In the genomic region with DNA sequence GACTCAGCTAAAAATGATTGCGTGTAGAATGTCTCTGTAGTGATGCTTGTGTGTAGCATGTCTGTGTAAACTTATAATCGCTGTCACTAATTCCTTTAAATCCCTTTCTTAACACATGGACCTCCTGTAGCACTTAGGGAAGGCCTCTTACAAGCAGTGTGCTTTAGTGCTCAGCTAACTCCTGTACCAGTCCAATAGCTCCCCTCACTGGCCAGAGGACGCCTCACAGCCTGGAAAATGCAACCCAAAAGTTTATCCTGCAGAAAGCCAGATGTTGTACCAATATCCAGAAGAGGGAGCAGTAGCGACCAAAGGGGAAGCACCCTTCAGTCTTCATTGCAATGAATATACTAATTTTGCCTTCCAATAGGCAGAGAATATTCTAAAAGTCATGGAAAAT, we compare ENCODE assay signal across 9 mouse cellular contexts. TPM values are rescaled to one million over a fixed set of nuclear protein-coding genes. Genes with fewer than 3 reads are reported as not detected.
DNase-seq lines count a peak whose midpoint lies in the region; ATAC-seq and TF ChIP-seq lines count a peak whose summit lies in the region.
"Had no signal": no experiment of that assay in that cellular context is flagged by ENCODE, and none has a peak within 500 bp of the region (broad histone marks: within the 10 kb centered on the region; RNA-seq: fewer than 3 reads in every experiment).

No protein-coding gene starts in this region.

- H3K79me2 ChIP-seq in heart, adult 2 months (replicated peaks; ENCODE audit: control insufficient read depth, insufficient read depth, low read length), result no peaks in the 10 kb centered on the region

- TF ChIP-seq POLR2A in heart, adult 2 months (IDR thresholded peaks at IDR 0.05; ENCODE audit: insufficient read depth, low read depth, low read length), result no peak

- peak; percentile 72 for TF ChIP-seq CTCF in heart, adult 2 months (IDR thresholded peaks at IDR 0.05)

- no peaks in the 10 kb centered on the region for H3K27me3 ChIP-seq in heart, adult 2 months (ENCODE audit: control insufficient read depth, insufficient read depth, low read length)
- no peaks in the 10 kb centered on the region for H3K27me3 ChIP-seq in heart, embryonic 11.5 days (ENCODE audit: control insufficient read depth, insufficient read depth, low read length)
- H3K27me3 ChIP-seq: lung, embryonic 15.5 days had no signal

- H3K9me3 ChIP-seq in heart, embryonic 11.5 days (replicated peaks; ENCODE audit: control insufficient read depth, low read length), result no peaks in the 10 kb centered on the region
- H3K9me3 ChIP-seq: lung, embryonic 15.5 days had no signal

- H3K4me1 ChIP-seq in heart, adult 2 months (ENCODE audit: control insufficient read depth, insufficient read depth, low read length), result no peaks in the 10 kb centered on the region
- no peaks in the 10 kb centered on the region for H3K4me1 ChIP-seq in heart, embryonic 11.5 days (ENCODE audit: control insufficient read depth, insufficient read depth, low read length)
- H3K4me1 ChIP-seq: lung, embryonic 15.5 days had no signal

- H3K36me3 ChIP-seq in heart, adult 2 months (ENCODE audit: control insufficient read depth, insufficient read depth, low read length), result no peaks in the 10 kb centered on the region
- peaks cover 17% of the 10 kb centered on the region for H3K36me3 ChIP-seq in heart, embryonic 11.5 days (ENCODE audit: control insufficient read depth, insufficient read depth, low read length)

- no peak overlapping the region for H3K27ac ChIP-seq in heart, adult 2 months
- H3K27ac ChIP-seq in heart, embryonic 11.5 days (ENCODE audit: low read depth, low read length), result no peak overlapping the region
- H3K27ac ChIP-seq: lung, embryonic 15.5 days had no signal

- intact Hi-C loops in heart, adult 2 months (cut with DNase I), result loop anchor here (10.0 kb wide), 1 partner anchor 143 kb away; no protein-coding TSS in a partner anchor

- H3K9ac ChIP-seq in heart, adult 2 months (ENCODE audit: low read depth, low read length), result no peak overlapping the region
- H3K9ac ChIP-seq in heart, embryonic 11.5 days (ENCODE audit: low read depth, low read length), result no peak overlapping the region
- H3K9ac ChIP-seq: lung, embryonic 15.5 days had no signal

- H3K4me3 ChIP-seq in heart, adult 2 months, result no peak overlapping the region
- H3K4me3 ChIP-seq in heart, embryonic 11.5 days (ENCODE audit: low read depth, low read length), result no peak overlapping the region
- H3K4me3 ChIP-seq: lung, embryonic 15.5 days had no signal

- TF ChIP-seq EP300 in heart, adult 2 months (IDR thresholded peaks at IDR 0.05; ENCODE audit: insufficient read depth, low read depth, low read length), result 0 out of 2 replicates have a peak, but pooled peaks have one; percentile 23

- no peak for ATAC-seq in heart, embryonic 11.5 days (replicated peaks; ENCODE audit: insufficient number of reproducible peaks, low FRiP score, low TSS enrichment)

- DNase-seq in heart, adult 2 months, result peak in 1 of 2 experiments; percentile 30
- peak; percentile 44 for DNase-seq in CD4-positive, CD25-positive, alpha-beta regulatory T cell, adult 2 months (ENCODE audit: low read depth, low spot score)
- DNase-seq in adrenal gland, adult 8-10 months, result peak; percentile 20
- peak; percentile 54 for DNase-seq in gastrocnemius, postnatal 10 days
- DNase-seq in layer of hippocampus, adult 8-10 months (ENCODE audit: low spot score in 2 of 2), result peak; percentile 31 to 41
- DNase-seq in mesoderm, embryonic 11.5 days (ENCODE audit: low read depth, low spot score), result peak; percentile 56
- no peak for DNase-seq in urinary bladder, adult 18-20 months (ENCODE audit: low spot score in 2 of 2)

- H3K4me2 ChIP-seq in heart, embryonic 11.5 days, result no peak overlapping the region
- H3K4me2 ChIP-seq: lung, embryonic 15.5 days had no signal

- 84% methylated on average over 4 of the region's 4 CpGs for WGBS in heart, adult 2 months
- 78% methylated on average over 4 of the region's 4 CpGs for WGBS in heart, embryonic 11.5 days (ENCODE audit: insufficient replicate concordance)

RNA-seq across cellular contexts. Expression of gene Glrx3, which starts 30.8 kb away (rescaled TPM):
- 100 to 1,000 TPM; 123 to 147 TPM for total RNA-seq in heart, adult 2 months (2021)
- 86.0 and 94.9 TPM in 2 replicates for polyA plus RNA-seq in heart, adult 2 months (2012; rRNA removed)
- polyA plus RNA-seq in heart, embryonic 11.5 days (2014; fragmentation: Nextera tagmentation; extraction: Ambion mirVana), result 202 and 211 TPM in 2 replicates
- total RNA-seq in adrenal gland, adult 8-10 months (2022), result 100 to 1,000 TPM in 1 of 4 experiments, 10 to 100 TPM in 3; 81.5 to 105 (median 87.5) TPM
- total RNA-seq in gastrocnemius, postnatal 10 days (2021), result 10 to 100 TPM; 90.2 to 93.9 TPM
- 100 to 1,000 TPM in 1 of 4 experiments, 10 to 100 TPM in 3; 90.5 to 101 (median 95.2) TPM for total RNA-seq in layer of hippocampus, adult 8-10 months (2022)

RNA-seq across cellular contexts. Expression of gene 9430038I01Rik, which starts 57.6 kb away (rescaled TPM):
- total RNA-seq in heart, adult 2 months (2021), result 1 to 10 TPM; 7.2 to 7.8 TPM
- 5.6 and 5.7 TPM in 2 replicates for polyA plus RNA-seq in heart, adult 2 months (2012; rRNA removed)
- polyA plus RNA-seq in heart, embryonic 11.5 days (2014; fragmentation: Nextera tagmentation; extraction: Ambion mirVana), result 17.4 TPM in 2 replicates
- 10 to 100 TPM; 11.6 to 17.1 (median 12.0) TPM for total RNA-seq in adrenal gland, adult 8-10 months (2022)
- total RNA-seq in gastrocnemius, postnatal 10 days (2021), result 1 to 10 TPM; 4.4 TPM
- total RNA-seq in layer of hippocampus, adult 8-10 months (2022), result 1 to 10 TPM; 3.7 to 5.7 (median 4.6) TPM

Comparison
In these comparisons a context has a peak if more than half of its experiments do, and no peak if none do; other contexts are left out.
1. DNase-seq: peak in CD4-positive, CD25-positive, alpha-beta regulatory T cell, adult 2 months (single experiment), adrenal gland, adult 8-10 months (single experiment), gastrocnemius, postnatal 10 days (single experiment), layer of hippocampus, adult 8-10 months (2 of 2) and mesoderm, embryonic 11.5 days (single experiment); none in urinary bladder, adult 18-20 months (0 of 2).